Mouse (Mus musculus): ENCODE data around the gene Tmppe. TPM values are rescaled to one million over a fixed set of nuclear protein-coding genes. Genes with fewer than 3 reads are reported as not detected.

Tmppe gene
- polyA plus RNA-seq, 1 experiment: 4.1 TPM

DNA sequence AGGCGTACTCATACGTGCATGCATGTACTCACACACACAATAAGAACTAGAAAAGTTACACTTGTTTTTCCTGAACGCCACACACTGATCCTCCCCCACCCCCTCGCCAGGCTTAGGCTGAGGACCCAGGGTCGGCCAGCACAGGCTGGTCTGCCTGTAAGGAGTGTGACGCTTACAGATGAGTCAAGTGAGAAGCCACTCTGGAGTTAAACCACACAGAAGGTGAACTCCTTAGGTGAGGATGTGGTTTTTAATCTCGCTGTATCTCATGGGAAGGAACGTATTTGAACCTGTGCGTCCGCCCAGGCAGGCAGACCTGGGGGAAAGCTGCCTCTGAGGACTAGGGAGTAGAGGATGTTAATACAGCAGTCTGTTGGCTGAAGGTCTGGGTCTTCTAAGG is 39.6 kb downstream of the Tmppe start:
- TF ChIP-seq CTCF (IDR thresholded peaks at IDR 0.05; ENCODE audit: borderline replicate concordance, insufficient read depth, low read length) (no peak), POLR2A (IDR thresholded peaks at IDR 0.05; ENCODE audit: low read depth, low read length) (no peak)
- no peaks in the 10 kb centered on the region for H3K4me1 ChIP-seq (ENCODE audit: control insufficient read depth, insufficient read depth, low read length)
- no peak overlapping the region for H3K27ac ChIP-seq (ENCODE audit: insufficient read depth, low read length)
- H3K4me3 ChIP-seq (ENCODE audit: insufficient read depth, low read length): no peak overlapping the region

DNA sequence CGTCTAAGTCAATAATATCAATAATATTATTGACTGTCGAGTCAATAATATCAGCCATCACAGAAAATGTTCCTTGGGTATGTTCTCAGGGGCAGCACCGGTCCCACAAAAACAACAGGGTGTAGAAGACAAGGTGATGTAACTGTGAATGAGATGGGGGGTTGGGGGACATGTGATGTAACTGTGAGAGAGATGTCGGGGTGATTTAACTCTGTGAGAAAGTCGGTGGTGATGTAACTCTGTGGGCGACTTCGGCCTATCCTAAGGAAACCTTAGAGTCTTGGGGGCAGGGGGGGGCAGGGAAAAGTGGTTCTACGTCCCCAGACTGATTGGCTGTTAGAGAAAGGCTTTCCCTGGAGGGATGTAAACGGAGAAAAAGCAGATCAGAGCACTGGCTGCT is 41.3 kb downstream of the Tmppe start:
- TF ChIP-seq POLR2A (IDR thresholded peaks at IDR 0.05; ENCODE audit: low read depth, low read length) (no peak), CTCF (IDR thresholded peaks at IDR 0.05; ENCODE audit: borderline replicate concordance, insufficient read depth, low read length) (no peak)
- no peak overlapping the region for H3K27ac ChIP-seq (ENCODE audit: insufficient read depth, low read length)

DNA sequence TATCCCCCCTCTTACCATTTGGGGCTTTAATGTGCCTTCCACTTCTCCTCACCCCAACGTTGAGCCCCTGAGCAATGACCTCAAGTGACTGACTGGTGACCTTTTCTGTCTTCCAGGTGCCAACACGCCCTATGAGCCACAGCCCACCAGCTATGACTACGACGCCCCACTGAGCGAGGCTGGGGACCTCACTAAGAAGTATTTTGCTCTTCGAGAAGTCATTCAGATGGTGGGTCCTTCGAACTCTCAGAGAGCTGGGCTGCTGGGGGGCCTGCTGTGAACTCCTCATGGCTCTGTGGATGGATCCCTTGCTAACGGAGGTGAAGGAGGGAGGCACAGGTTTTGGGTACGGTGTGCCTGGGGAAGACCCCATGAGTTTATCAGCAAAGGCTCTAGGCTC is 42.0 kb downstream of the Tmppe start:
- no peak for TF ChIP-seq CTCF (IDR thresholded peaks at IDR 0.05; ENCODE audit: borderline replicate concordance, insufficient read depth, low read length)
- no peak for TF ChIP-seq POLR2A (IDR thresholded peaks at IDR 0.05; ENCODE audit: low read depth, low read length)
- Histone ChIP-seq H3K27ac (ENCODE audit: insufficient read depth, low read length) (no peak overlapping the region), H3K4me3 (ENCODE audit: insufficient read depth, low read length) (no peak overlapping the region), H3K4me1 (ENCODE audit: control insufficient read depth, insufficient read depth, low read length) (no peaks in the 10 kb centered on the region)

More for the DNA sequence above, 41.3 kb downstream of the Tmppe start:
- Histone ChIP-seq H3K4me1 (ENCODE audit: control insufficient read depth, insufficient read depth, low read length) (no peaks in the 10 kb centered on the region), H3K4me3 (ENCODE audit: insufficient read depth, low read length) (no peak overlapping the region)

DNA sequence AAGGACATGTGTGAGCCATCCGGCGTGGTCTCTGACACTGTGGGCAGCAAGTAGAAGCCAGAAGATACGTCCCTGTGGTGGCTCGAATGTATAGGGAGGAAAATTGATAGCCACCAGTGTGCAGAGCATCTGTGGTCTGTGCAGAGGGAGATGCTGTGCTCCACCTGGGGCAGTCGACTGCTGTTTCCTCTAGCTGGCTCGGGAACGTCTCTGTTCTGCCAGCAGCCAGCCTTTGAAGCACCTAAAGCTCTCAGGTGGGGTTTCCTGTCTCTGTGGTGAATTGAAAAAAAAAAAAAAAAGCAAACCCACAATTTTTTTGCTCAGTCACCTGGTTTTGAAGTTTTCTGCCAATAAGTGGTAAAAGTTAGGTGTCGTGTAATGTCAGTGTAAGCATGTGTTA is 42.4 kb downstream of the Tmppe start:
- TF ChIP-seq CTCF (IDR thresholded peaks at IDR 0.05; ENCODE audit: borderline replicate concordance, insufficient read depth, low read length): no peak
- TF ChIP-seq POLR2A (IDR thresholded peaks at IDR 0.05; ENCODE audit: low read depth, low read length): no peak
- H3K4me1 ChIP-seq (ENCODE audit: control insufficient read depth, insufficient read depth, low read length): no peaks in the 10 kb centered on the region
- H3K4me3 ChIP-seq (ENCODE audit: insufficient read depth, low read length): no peak overlapping the region
- H3K27ac ChIP-seq (ENCODE audit: insufficient read depth, low read length): no peak overlapping the region

DNA sequence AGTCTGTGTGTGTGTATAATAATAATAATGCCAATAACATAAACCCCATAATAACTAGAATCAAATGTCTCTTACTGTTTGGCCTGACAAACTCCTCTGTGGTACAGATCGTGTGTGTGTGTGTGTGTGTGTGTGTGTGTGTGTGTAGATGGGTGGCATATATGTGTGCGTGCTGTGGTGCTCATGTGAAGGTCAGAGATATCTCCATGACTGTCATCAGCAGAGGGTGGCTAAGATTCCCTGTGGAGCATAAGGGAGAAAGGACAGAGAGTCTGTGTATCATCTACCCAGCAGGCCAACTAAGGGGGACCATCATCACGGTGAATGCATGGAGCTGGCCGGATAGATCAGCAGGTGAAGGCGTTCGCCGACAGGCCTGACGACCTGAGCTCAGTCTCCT is 46.0 kb downstream of the Tmppe start:
- Histone ChIP-seq H3K4me3 (ENCODE audit: insufficient read depth, low read length) (no peak overlapping the region), H3K27ac (ENCODE audit: insufficient read depth, low read length) (no peak overlapping the region), H3K4me1 (ENCODE audit: control insufficient read depth, insufficient read depth, low read length) (no peaks in the 10 kb centered on the region)
- TF ChIP-seq CTCF (IDR thresholded peaks at IDR 0.05; ENCODE audit: borderline replicate concordance, insufficient read depth, low read length): no peak
- TF ChIP-seq POLR2A (IDR thresholded peaks at IDR 0.05; ENCODE audit: low read depth, low read length): no peak

DNA sequence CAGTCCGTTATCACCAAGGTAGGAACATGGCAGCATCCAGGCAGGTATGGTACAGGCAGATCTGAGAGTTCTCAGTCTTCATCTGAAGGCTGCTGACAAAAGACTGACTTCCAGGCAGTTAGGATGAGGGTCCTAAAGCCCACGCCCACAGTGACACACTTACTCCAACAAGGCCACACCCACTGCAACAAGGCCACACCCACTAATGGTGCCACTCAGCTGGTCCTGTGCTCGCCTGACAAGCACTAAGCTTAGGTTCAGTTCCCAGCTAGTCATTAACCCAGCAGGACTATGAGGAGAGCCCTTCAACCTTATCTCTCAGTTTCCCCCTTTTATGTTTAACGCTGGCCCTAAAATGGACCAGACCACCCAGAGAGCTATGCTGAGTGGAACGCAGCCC is 47.8 kb downstream of the Tmppe start:
- H3K27ac ChIP-seq (ENCODE audit: insufficient read depth, low read length): no peak overlapping the region
- TF ChIP-seq CTCF (IDR thresholded peaks at IDR 0.05; ENCODE audit: borderline replicate concordance, insufficient read depth, low read length): no peak
- TF ChIP-seq POLR2A (IDR thresholded peaks at IDR 0.05; ENCODE audit: low read depth, low read length): no peak
- H3K4me3 ChIP-seq (ENCODE audit: insufficient read depth, low read length): no peak overlapping the region
- H3K4me1 ChIP-seq (ENCODE audit: control insufficient read depth, insufficient read depth, low read length): no peaks in the 10 kb centered on the region

DNA sequence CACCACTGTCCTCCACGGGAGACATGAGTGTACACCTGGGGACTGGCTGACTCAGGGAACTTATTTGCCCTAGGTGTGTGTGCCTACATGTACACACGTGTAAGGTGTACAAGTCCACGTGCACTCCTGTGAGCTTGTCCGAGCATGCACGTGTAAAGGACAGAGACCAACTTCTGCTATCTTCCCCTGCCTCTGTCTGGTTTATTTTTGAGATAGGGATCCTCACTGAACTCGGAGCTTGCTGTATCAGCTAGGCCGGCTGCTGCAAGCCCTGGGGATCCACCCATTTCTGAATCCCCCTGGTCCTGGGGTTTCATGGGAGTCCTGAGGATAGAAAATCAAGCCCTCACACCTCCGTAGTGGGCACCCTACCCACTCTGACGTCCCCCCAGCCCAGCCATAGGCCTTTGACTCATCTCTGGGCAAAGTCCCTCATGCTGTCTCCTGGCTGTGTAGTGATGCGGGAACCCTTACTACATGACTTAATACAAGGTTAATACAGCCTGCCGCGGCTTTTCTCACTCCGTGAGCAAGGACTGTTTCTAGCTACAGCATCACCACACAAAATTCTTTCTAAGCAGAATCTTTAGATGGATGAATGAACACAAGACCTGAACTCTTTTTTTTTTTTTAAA is 48.3 kb downstream of the Tmppe start:
- H3K4me1 ChIP-seq (ENCODE audit: control insufficient read depth, insufficient read depth, low read length): no peaks in the 10 kb centered on the region
- H3K4me3 ChIP-seq (ENCODE audit: insufficient read depth, low read length): no peak overlapping the region
- no peak overlapping the region for H3K27ac ChIP-seq (ENCODE audit: insufficient read depth, low read length)
- no peak for TF ChIP-seq CTCF (IDR thresholded peaks at IDR 0.05; ENCODE audit: borderline replicate concordance, insufficient read depth, low read length)
- no peak for TF ChIP-seq POLR2A (IDR thresholded peaks at IDR 0.05; ENCODE audit: low read depth, low read length)

DNA sequence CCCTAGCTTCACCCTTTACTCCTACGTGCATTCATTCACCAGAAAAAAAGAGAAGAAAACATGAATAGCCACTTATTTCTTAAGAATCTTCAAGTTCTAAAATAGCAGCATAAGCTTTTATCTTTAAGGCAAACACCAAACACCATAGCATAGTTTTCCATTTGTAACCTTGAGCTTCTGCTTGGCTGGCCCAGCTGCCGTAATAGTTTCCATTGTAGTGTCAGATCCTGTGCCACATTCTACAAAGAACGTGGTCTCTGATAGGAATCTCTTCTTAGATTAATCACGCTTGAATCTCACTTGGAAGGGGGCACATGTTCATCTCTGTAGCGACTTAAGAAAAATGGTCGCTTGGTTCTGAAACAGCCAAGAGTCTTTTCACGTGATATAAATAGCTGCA is 50.7 kb downstream of the Tmppe start:
- Histone ChIP-seq H3K4me3 (ENCODE audit: insufficient read depth, low read length) (no peak overlapping the region), H3K4me1 (ENCODE audit: control insufficient read depth, insufficient read depth, low read length) (no peaks in the 10 kb centered on the region), H3K27ac (ENCODE audit: insufficient read depth, low read length) (no peak overlapping the region)
- no peak for TF ChIP-seq CTCF (IDR thresholded peaks at IDR 0.05; ENCODE audit: borderline replicate concordance, insufficient read depth, low read length)
- no peak for TF ChIP-seq POLR2A (IDR thresholded peaks at IDR 0.05; ENCODE audit: low read depth, low read length)

DNA sequence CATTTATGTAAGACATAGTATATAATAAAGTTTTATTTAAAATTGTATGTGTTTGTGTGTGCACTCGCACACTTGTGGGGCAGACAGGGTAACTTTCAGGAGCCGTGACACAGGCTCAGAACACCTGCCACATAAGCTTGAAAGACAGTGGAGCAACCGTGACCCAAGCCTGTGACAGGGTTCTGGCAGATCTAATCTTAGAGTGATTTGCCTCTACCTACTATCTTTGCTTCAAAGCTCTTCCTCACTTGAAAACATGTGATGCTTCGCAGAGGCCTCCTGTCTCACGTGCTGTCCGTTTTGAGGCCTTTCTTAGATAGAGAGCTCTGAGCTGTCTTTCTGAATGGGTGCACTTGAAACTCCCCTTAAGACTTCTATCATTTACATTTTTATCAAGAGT is 51.5 kb downstream of the Tmppe start:
- Histone ChIP-seq H3K27ac (ENCODE audit: insufficient read depth, low read length) (no peak overlapping the region), H3K4me1 (ENCODE audit: control insufficient read depth, insufficient read depth, low read length) (no peaks in the 10 kb centered on the region), H3K4me3 (ENCODE audit: insufficient read depth, low read length) (no peak overlapping the region)
- TF ChIP-seq POLR2A (IDR thresholded peaks at IDR 0.05; ENCODE audit: low read depth, low read length): no peak
- TF ChIP-seq CTCF (IDR thresholded peaks at IDR 0.05; ENCODE audit: borderline replicate concordance, insufficient read depth, low read length): no peak

DNA sequence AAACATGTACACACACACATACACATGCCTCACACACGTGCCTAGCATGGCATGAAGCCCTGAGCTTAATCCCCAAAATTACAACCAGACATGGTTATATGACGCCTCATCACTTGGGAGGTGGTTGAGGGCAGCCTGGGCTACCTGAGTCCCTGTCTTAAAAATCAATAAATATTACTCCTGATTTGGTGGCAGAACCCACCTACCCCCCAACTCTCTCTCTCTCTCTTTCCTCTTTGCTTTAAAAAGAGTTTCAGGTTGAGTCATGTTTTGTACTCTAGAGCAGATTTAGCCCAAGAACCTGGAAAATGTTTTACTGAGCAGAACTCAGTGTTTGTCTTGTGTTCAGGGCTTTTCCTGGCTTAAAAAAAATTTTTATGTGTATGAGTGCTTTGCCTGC is 54.5 kb downstream of the Tmppe start:
- H3K4me3 ChIP-seq (ENCODE audit: insufficient read depth, low read length): no peak overlapping the region
- H3K4me1 ChIP-seq (ENCODE audit: control insufficient read depth, insufficient read depth, low read length): no peaks in the 10 kb centered on the region
- H3K27ac ChIP-seq (ENCODE audit: insufficient read depth, low read length): no peak overlapping the region
- TF ChIP-seq CTCF (IDR thresholded peaks at IDR 0.05; ENCODE audit: borderline replicate concordance, insufficient read depth, low read length): no peak
- TF ChIP-seq POLR2A (IDR thresholded peaks at IDR 0.05; ENCODE audit: low read depth, low read length): no peak

Other genes starting within 250 kb of the Tmppe start
- gene Bcl2a1c, start 71.0 kb upstream of the Tmppe start, polyA plus RNA-seq (2011; ENCODE audit: insufficient read length, low read depth, missing spikeins): not detected in 2 replicates
- gene Crtap, start 10.4 kb upstream of the Tmppe start, polyA plus RNA-seq (2011; ENCODE audit: insufficient read length, low read depth, missing spikeins): 241 and 277 TPM in 2 replicates
- 44.8 and 50.4 TPM in 2 replicates for gene Glb1, start within 50 bp of the Tmppe start, polyA plus RNA-seq (2011; ENCODE audit: insufficient read length, low read depth, missing spikeins)
- gene Ccr4, start 103.8 kb downstream of the Tmppe start, polyA plus RNA-seq (2011; ENCODE audit: insufficient read length, low read depth, missing spikeins): not detected in 2 replicates
- not detected in 2 replicates for gene C130032M10Rik, start 114.6 kb downstream of the Tmppe start, polyA plus RNA-seq (2011; ENCODE audit: insufficient read length, low read depth, missing spikeins)
- 1.1 and 1.2 TPM in 2 replicates for gene Trim71, start 163.3 kb downstream of the Tmppe start, polyA plus RNA-seq (2011; ENCODE audit: insufficient read length, low read depth, missing spikeins)
- gene Cnot10, start 239.1 kb downstream of the Tmppe start, polyA plus RNA-seq (2011; ENCODE audit: insufficient read length, low read depth, missing spikeins): 32.2 and 38.6 TPM in 2 replicates